Mouse (Mus musculus) MEL (cell line): ENCODE measurements around the gene Minar1.

Source experiments
- CTCF ChIP-seq, 3 experiments: IDR thresholded peaks in 2 of 3; conservative IDR thresholded peaks in 1 of 3; 2 replicates each; pipeline ENCODE4 v1.5.1; 2011 to 2012; ENCODE audit warnings: low read length in 3 of 3, low read depth in 2 of 3, mild to moderate bottlenecking in 2 of 3, improper control_type of control experiment in 1 of 3, inconsistent platforms in 1 of 3, mixed read lengths in 1 of 3, moderate library complexity in 1 of 3; ENCODE audit not compliant: control insufficient read depth in 1 of 3, insufficient read depth in 1 of 3, poor library complexity in 1 of 3, severe bottlenecking in 1 of 3
- RAD21 ChIP-seq: IDR thresholded peaks from 2 replicates; pipeline ENCODE4 v1.6.1; 2011; ENCODE audit warnings: mild to moderate bottlenecking, low read depth, low read length, improper control_type of control experiment
- SIN3A ChIP-seq: IDR thresholded peaks from 2 replicates; pipeline ENCODE4 v1.6.1; 2012; ENCODE audit warnings: low read length, improper control_type of control experiment, inconsistent platforms

DNA sequence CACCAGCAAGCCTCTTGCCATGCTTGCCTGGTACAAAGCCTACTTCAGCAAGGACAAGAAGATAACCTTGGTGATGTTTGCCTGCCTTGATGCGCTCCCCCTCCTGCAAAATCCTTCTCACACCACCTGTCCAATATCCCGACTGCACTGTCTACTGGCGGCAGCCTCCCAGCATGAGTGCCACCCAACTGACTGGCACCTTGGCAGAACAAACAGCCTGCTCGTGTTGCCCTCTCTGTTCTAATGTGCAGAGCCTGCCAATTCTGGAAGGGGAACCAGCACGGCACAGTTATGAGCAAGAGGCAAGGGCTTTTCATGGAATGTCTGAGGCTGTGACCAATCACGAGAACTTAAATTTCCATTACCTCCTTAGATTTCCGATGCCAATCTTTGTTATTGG, 22.2 kb downstream of the Minar1 start:
- no peak for TF ChIP-seq SIN3A
- no peak for TF ChIP-seq RAD21
- TF ChIP-seq CTCF (IDR thresholded peaks at IDR 0.05 in 2 of 3, conservative IDR thresholded peaks at IDR 0.05 in 1 of 3; ENCODE audit: control insufficient read depth in 1 of 3, insufficient read depth in 1 of 3, low read depth in 2 of 3, low read length in 3 of 3, poor library complexity in 1 of 3, severe bottlenecking in 1 of 3) = no peak
